Mouse (Mus musculus): Measurements from ENCODE around the gene B020004J07Rik. TPM values are rescaled to one million over a fixed set of nuclear protein-coding genes. Genes with fewer than 3 reads are reported as not detected.
"Not testable (repeated sequence)": the region's sequence is repeated elsewhere in the genome, so short reads cannot be mapped to it uniquely, and the experiment has no call there.

Gene B020004J07Rik
- polyA plus RNA-seq (2015; fragmentation: Nextera tagmentation; extraction: Ambion mirVana) = not detected in 2 replicates

DNA sequence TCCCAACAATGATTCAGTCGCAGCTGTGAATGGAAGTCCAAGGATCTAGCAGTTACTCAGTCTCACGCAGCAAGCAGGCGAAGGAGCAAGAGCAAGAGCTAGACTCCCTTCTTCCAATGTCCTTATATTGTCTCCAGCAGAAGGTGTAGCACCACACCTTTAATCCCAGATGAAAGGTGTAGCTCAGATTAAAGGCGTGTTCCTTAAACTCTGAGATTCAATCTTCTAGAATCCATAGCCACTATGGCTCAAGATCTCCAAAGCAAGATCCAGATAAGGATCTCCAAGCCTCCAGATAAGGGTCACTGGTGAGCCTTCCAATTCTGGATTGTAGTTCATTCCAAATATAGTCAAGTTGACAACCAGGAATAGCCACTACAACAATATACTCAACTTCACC lies at the start of gene B020004J07Rik:
Gene B020004J07Rik (minus strand): TSS at position 101 of the 400 bp plus-strand sequence.
- H3K4me3 ChIP-seq; H3K36me3 ChIP-seq; ATAC-seq (ENCODE audit: low FRiP score); H3K4me2 ChIP-seq; H3K9ac ChIP-seq; H3K9me3 ChIP-seq; H3K27ac ChIP-seq; H3K4me1 ChIP-seq (replicated peaks); H3K27me3 ChIP-seq: not testable (repeated sequence)
- WGBS = over 99% methylated on average over 4 of the region's 4 CpGs

DNA sequence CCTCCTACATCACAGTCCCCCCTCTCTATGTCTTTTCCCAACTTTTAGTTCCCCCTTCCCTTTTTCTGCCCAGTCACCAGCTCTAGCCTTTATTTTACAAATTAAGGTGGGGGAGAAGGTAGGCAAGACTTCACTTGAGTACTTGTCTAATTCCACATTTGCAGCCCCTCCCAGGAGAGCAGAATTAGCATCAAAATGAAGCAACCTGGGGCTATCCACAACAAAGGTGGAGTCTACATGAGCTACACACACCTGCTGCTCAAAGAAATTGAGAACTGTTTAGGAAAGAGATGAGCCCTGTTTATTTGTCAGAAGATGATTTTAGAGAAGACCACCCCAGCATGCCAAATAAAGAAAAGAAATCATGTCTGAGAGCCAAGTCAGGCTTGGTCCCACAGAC lies 45.6 kb upstream of the B020004J07Rik start:
- Histone ChIP-seq H3K4me1 (replicated peaks) (no peaks in the 10 kb centered on the region), H3K9ac (no peak overlapping the region), H3K9me3 (no peaks in the 10 kb centered on the region), H3K27ac (no peak overlapping the region), H3K27me3 (no peaks in the 10 kb centered on the region), H3K4me3 (no peak overlapping the region), H3K4me2 (no peak overlapping the region), H3K36me3 (no peaks in the 10 kb centered on the region)
- no peak for ATAC-seq (ENCODE audit: low FRiP score)

DNA sequence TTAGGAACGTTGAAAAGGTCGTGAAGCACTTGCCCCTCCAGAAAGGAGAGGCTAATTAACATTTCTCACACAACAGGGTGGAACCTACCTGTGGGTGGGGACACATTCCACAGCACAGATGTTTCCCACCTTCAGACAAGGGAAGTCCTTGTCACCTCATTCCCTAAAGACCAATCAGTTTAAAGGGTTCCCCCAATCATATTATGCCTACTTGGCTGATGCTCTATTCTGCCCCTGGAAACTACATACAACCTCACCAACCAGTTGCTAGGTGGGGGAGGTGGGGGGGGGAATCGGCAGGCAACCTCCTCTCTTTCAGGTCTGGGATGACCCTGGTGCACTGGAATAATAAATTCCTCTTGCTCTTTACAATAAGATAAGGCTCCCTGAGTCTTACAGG lies 39.8 kb upstream of the B020004J07Rik start:
- Histone ChIP-seq H3K36me3 (no peaks in the 10 kb centered on the region), H3K9ac (no peak overlapping the region), H3K4me3 (no peak overlapping the region), H3K27ac (no peak overlapping the region), H3K9me3 (no peaks in the 10 kb centered on the region), H3K4me2 (no peak overlapping the region), H3K4me1 (replicated peaks) (no peaks in the 10 kb centered on the region), H3K27me3 (no peaks in the 10 kb centered on the region)
- no peak for ATAC-seq (ENCODE audit: low FRiP score)
- 50% methylated on average over 3 of the region's 3 CpGs for WGBS

DNA sequence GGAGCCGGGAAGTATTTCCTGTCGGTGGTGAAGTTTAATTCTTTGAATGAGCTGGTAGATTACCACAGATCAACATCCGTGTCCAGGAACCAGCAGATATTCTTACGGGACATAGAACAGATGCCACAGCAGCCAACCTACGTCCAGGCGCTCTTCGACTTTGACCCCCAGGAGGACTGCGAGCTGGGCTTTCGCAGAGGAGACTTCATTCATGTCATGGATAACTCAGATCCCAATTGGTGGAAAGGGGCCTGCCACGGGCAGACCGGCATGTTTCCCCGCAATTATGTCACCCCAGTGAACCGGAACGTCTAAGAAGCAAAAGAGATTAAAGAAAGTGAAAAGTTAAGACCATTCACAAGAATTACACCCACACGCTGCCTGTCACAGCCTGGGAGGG lies 31.9 kb upstream of the B020004J07Rik start:
- H3K27ac ChIP-seq; H3K9me3 ChIP-seq; H3K36me3 ChIP-seq; H3K4me3 ChIP-seq; H3K27me3 ChIP-seq; H3K4me1 ChIP-seq (replicated peaks); H3K4me2 ChIP-seq; H3K9ac ChIP-seq; ATAC-seq (ENCODE audit: low FRiP score): not testable (repeated sequence)
- 91% methylated on average over 15 of the region's 15 CpGs for WGBS

DNA sequence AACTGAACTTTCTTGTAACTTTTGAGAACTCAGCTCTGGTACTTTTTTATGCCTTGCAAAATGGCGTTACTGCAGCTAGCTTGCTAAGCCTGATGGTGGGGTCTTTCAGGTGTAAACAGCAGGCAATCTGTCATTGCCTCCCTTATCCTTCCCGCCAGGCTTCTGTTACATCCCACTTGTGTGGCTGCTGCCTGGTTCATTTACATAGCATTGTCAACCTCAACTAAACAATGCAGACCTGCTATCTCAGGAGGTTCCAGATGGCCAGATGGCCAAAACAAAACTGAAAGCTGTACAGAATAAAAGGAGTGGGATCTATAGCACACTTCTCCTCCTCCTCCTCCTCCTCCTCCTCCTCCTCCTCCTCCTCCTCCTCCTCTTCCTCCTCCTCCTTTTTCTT lies 28.2 kb upstream of the B020004J07Rik start:
- not testable (repeated sequence) for H3K36me3 ChIP-seq; H3K4me1 ChIP-seq (replicated peaks); H3K27ac ChIP-seq; H3K4me3 ChIP-seq; H3K27me3 ChIP-seq; ATAC-seq (ENCODE audit: low FRiP score); H3K9ac ChIP-seq; H3K9me3 ChIP-seq; H3K4me2 ChIP-seq
- WGBS = 55% methylated on average over 2 of the region's 2 CpGs

DNA sequence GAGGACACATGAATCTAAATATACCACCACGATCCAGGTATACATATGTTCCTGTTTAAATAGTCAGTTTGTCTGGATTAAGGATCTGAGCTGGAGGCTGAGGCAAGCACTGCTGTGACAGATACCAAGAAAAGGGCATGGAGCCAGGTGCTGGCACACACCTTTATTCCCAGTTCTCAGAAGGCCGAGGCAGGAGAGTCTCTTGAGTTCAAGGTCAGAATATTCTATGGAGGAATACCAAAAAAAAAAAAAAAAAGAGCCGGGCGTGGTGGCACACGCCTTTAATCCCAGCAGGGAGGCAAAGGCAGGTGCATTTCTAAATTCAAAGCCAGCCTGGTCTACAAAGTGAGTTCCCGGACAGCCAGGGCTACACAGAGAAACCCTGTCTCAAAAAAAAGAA lies 18.5 kb upstream of the B020004J07Rik start:
- Histone ChIP-seq H3K36me3 (no peaks in the 10 kb centered on the region), H3K27ac (no peak overlapping the region), H3K4me1 (replicated peaks) (no peaks in the 10 kb centered on the region), H3K9ac (no peak overlapping the region), H3K27me3 (no peaks in the 10 kb centered on the region), H3K4me3 (no peak overlapping the region), H3K9me3 (no peaks in the 10 kb centered on the region), H3K4me2 (no peak overlapping the region)
- 89% methylated on average over 6 of the region's 6 CpGs for WGBS
- ATAC-seq (ENCODE audit: low FRiP score) = no peak

DNA sequence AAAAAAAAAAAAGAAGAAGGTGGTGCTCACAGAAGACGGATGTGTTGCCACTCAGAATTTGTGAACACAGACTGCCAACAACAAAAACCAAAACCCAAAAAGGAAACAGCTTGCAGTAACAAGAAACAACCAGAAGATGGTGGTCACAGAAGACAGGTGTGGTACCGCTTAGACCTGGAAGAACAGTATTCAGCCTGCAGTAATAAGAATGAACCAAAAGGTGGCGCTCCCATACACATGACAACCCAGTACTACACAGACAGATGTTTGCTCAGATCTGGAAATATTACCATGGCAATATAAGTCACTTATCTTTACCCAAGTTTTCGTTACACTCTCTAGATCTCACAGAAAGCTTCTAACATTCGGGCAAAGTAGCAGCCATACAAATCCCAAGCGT lies 17.1 kb upstream of the B020004J07Rik start:
- Histone ChIP-seq H3K4me3 (no peak overlapping the region), H3K36me3 (no peaks in the 10 kb centered on the region), H3K27ac (no peak overlapping the region), H3K4me2 (no peak overlapping the region), H3K27me3 (no peaks in the 10 kb centered on the region), H3K9me3 (no peaks in the 10 kb centered on the region), H3K9ac (no peak overlapping the region), H3K4me1 (replicated peaks) (no peaks in the 10 kb centered on the region)
- WGBS = 47% methylated on average over 6 of the region's 6 CpGs
- no peak for ATAC-seq (ENCODE audit: low FRiP score)

DNA sequence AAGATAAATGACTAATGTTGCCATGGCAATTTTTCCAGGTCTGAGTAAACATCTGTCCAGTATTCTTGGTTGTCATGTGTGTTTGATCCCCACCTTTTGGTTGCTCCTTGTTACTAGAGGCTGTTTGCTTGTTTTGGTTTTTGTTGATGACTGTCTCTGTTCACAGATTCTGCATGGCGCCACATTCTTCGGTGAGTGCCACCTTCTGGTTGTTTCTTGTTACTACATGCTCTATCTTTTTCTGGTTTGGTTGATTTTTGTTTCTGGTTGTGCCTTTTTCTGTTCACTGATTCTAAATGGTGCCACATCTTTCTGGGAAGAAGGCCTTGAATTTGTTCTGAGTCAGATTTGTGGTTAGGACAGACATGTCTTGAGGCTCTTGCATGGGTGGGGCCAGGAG lies 7.1 kb upstream of the B020004J07Rik start:
- Histone ChIP-seq H3K4me1 (replicated peaks) (no peaks in the 10 kb centered on the region), H3K27ac (no peak overlapping the region), H3K4me2 (no peak overlapping the region), H3K27me3 (no peaks in the 10 kb centered on the region), H3K9me3 (peaks cover 7% of the 10 kb centered on the region; the same call in 1 of the 2 replicates), H3K9ac (no peak overlapping the region), H3K36me3 (no peaks in the 10 kb centered on the region), H3K4me3 (no peak overlapping the region)
- ATAC-seq (ENCODE audit: low FRiP score) = no peak
- WGBS = 63% methylated on average over 2 of the region's 2 CpGs

Other genes starting within 250 kb of the B020004J07Rik start
- gene Leprot, start 196.3 kb downstream of the B020004J07Rik start, polyA plus RNA-seq (2015; fragmentation: Nextera tagmentation; extraction: Ambion mirVana) = 88.1 and 93.8 TPM in 2 replicates
- 4.2 and 4.4 TPM in 2 replicates for gene Lepr, start 126.6 kb downstream of the B020004J07Rik start, polyA plus RNA-seq (2015; fragmentation: Nextera tagmentation; extraction: Ambion mirVana)
- gene C130073F10Rik, start 49.8 kb upstream of the B020004J07Rik start, polyA plus RNA-seq (2015; fragmentation: Nextera tagmentation; extraction: Ambion mirVana) = not detected in 2 replicates
- not detected in 2 replicates for gene Gm12800, start 65.1 kb upstream of the B020004J07Rik start, polyA plus RNA-seq (2015; fragmentation: Nextera tagmentation; extraction: Ambion mirVana)
- gene Gm12794, start 96.4 kb upstream of the B020004J07Rik start, polyA plus RNA-seq (2015; fragmentation: Nextera tagmentation; extraction: Ambion mirVana) = not detected in 2 replicates
- not detected in 2 replicates for gene Gm12790, start 137.0 kb upstream of the B020004J07Rik start, polyA plus RNA-seq (2015; fragmentation: Nextera tagmentation; extraction: Ambion mirVana)
- not detected in 2 replicates for gene Gm12789, start 142.6 kb upstream of the B020004J07Rik start, polyA plus RNA-seq (2015; fragmentation: Nextera tagmentation; extraction: Ambion mirVana)
- gene Pde4b, start 243.5 kb upstream of the B020004J07Rik start, polyA plus RNA-seq (2015; fragmentation: Nextera tagmentation; extraction: Ambion mirVana) = 26.0 and 27.0 TPM in 2 replicates